21 mouse cellular contexts compared by ENCODE assay signal in the genomic region with DNA sequence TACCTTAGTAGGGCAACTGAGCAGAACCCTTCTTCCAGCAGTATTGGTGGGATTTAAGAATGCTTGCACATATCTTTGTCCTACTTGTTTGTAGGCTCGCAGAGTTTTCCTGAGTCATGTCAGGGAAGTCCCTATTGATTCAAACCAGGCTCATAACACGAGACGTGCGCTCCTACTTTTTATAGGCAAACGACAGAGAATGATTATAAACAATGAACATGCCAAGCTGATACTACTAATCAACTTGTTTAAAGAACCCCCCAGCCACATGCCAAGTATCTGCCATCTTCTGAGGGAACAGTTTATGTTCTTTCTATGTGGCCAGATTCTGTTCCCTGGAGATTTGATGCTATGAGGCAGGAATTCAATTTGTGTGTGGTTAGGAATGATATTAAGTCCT. TPM values are rescaled to one million over a fixed set of nuclear protein-coding genes. Genes with fewer than 3 reads are reported as not detected.
"Had no signal": no experiment of that assay in that cellular context is flagged by ENCODE, and none has a peak within 500 bp of the region (broad histone marks: within the 10 kb centered on the region; RNA-seq: fewer than 3 reads in every experiment).

No protein-coding gene starts in this region.

- DNase-seq: kidney, adult 2 months; kidney, postnatal 36 days; layer of hippocampus, adult 9-11 months; layer of hippocampus, postnatal 36 days; right cerebral cortex, postnatal 14 days; thymus, adult 18-20 months; thymus, postnatal 14 days had no signal

- H3K9ac ChIP-seq: limb, embryonic 12.5 days; liver, embryonic 14.5 days; midbrain, embryonic 12.5 days had no signal

- H3K27me3 ChIP-seq: limb, embryonic 12.5 days; megakaryocyte, embryonic 14.5 days; midbrain, embryonic 12.5 days had no signal

- H3K4me2 ChIP-seq: limb, embryonic 12.5 days; midbrain, embryonic 12.5 days had no signal

- H3K4me1 ChIP-seq: midbrain, embryonic 12.5 days had no signal

- ATAC-seq: intestine, embryonic 16.5 days had no signal

- H3K9me3 ChIP-seq: limb, embryonic 12.5 days; midbrain, embryonic 12.5 days had no signal

- H3K36me3 ChIP-seq: limb, embryonic 12.5 days; midbrain, embryonic 12.5 days had no signal

- H3K27ac ChIP-seq: limb, embryonic 12.5 days; liver, embryonic 14.5 days; macrophage; midbrain, embryonic 12.5 days had no signal

- H3K4me3 ChIP-seq: limb, embryonic 12.5 days; megakaryocyte, embryonic 14.5 days; midbrain, embryonic 12.5 days had no signal

RNA-seq across cellular contexts. Expression of a gene that starts 28.3 kb away (rescaled TPM):
- total RNA-seq: layer of hippocampus, adult 18-20 months; layer of hippocampus, postnatal 36 days; left cerebral cortex, adult 8-10 months; left cerebral cortex, postnatal 25 days; liver, adult 2 months; midbrain, postnatal 0 days had no signal
- polyA plus RNA-seq: intestine, embryonic 16.5 days; kidney, adult 2 months; kidney, embryonic 16.5 days; limb, embryonic 12.5 days; liver, adult 2 months; liver, embryonic 14.5 days; macrophage; midbrain, embryonic 12.5 days; midbrain, postnatal 0 days; neural tube, embryonic 14.5 days; spleen, adult 2 months had no signal
